Mouse (Mus musculus) heart, embryonic 15.5 days (tissue): Measurements from ENCODE around the gene Gan. TPM values are rescaled to one million over a fixed set of nuclear protein-coding genes. Genes with fewer than 3 reads are reported as not detected.

ENCODE experiments used
- ATAC-seq: fragments of 200-750 bp; cut with Nextera tagmentation; replicated peaks from 2 replicates; pipeline ENCODE4 v1.8.0; 2017; ENCODE audit warnings: low read depth, moderate TSS enrichment; ENCODE audit not compliant: insufficient number of reproducible peaks, insufficient read depth, low FRiP score
- H3K27ac ChIP-seq: fragments of 300-500 bp; sonication (generic); 2 replicates; pipeline ENCODE4 v1.5.1; 2015; ENCODE audit warnings: mild to moderate bottlenecking, inconsistent platforms
- H3K27me3 ChIP-seq: fragments of 300-500 bp; sonication (generic); 2 replicates; pipeline ENCODE4 v1.6.1; 2015; ENCODE audit warnings: inconsistent platforms
- H3K36me3 ChIP-seq: fragments of 300-500 bp; sonication (generic); 2 replicates; pipeline ENCODE4 v1.6.1; 2015; ENCODE audit warnings: mild to moderate bottlenecking, inconsistent platforms
- H3K4me1 ChIP-seq: fragments of 300-500 bp; sonication (generic); replicated peaks from 2 replicates; pipeline ENCODE4 v1.6.1; 2015; ENCODE audit warnings: inconsistent platforms
- H3K4me2 ChIP-seq: fragments of 300-500 bp; sonication (generic); 2 replicates; pipeline ENCODE4 v1.6.1; 2015; ENCODE audit warnings: inconsistent platforms, mild to moderate bottlenecking, moderate library complexity
- H3K4me3 ChIP-seq: fragments of 300-500 bp; sonication (generic); 2 replicates; pipeline ENCODE4 v1.5.1; 2015; ENCODE audit warnings: mild to moderate bottlenecking, inconsistent platforms
- H3K9ac ChIP-seq: fragments of 300-500 bp; sonication (generic); 2 replicates; pipeline ENCODE4 v1.6.1; 2015; ENCODE audit warnings: mild to moderate bottlenecking, inconsistent platforms
- H3K9me3 ChIP-seq: fragments of 300-500 bp; sonication (generic); replicated peaks from 2 replicates; pipeline ENCODE4 v1.6.1; 2016; ENCODE audit warnings: inconsistent platforms
- WGBS: fragments of 180-500 bp; shearing (Covaris S2); methylation state at CpG from one replicate; pipeline ENCODE4 v1.1.7; 2015; ENCODE audit warnings: mixed read lengths; 5-methylcytosine and 5-hydroxymethylcytosine counted together
- polyA plus RNA-seq: library from polyadenylated mRNA; unstranded; fragments of >200 nt; fragmentation: Nextera tagmentation; extraction: Ambion mirVana; gene quantifications from 2 replicates; pipeline ENCODE4 v1.2.1, GENCODE M21; 2015

The Gan gene
- polyA plus RNA-seq, 1 experiment from 2014 or later, result 1.1 TPM

DNA sequence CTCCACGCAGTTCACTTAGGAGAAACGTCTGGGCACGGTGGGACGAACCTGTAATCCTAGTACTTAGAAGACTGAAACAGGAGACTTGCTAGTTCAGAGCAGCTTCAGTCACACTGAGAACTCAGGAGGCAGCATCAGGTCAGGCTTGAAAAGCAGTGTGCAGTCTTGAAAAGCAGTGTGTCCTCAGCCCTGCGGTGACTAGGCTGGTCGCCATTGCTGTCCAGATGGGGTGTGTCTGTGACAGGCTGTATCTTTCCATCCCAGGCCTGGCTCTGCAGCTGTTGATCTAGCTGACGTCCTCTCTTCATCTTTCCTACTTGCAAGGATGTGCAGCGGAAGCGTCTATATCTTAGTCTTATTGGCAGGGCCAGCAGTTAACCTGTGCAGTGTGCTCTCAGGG lies 42.9 kb downstream of the Gan start:
- H3K36me3 ChIP-seq, result peaks cover 15% of the 10 kb centered on the region
- H3K4me1 ChIP-seq, result peaks cover 37% of the 10 kb centered on the region
- H3K9me3 ChIP-seq, result no peaks in the 10 kb centered on the region
- ATAC-seq, result no peak
- H3K4me2 ChIP-seq, result no peak overlapping the region
- no peak overlapping the region for H3K4me3 ChIP-seq
- 58% methylated on average over 9 of the region's 9 CpGs for WGBS
- no peak overlapping the region for H3K9ac ChIP-seq
- no peaks in the 10 kb centered on the region for H3K27me3 ChIP-seq
- H3K27ac ChIP-seq, result peak overlapping the region; percentile 82; the same call in 1 of the 2 replicates

GRCm38 (mm10) chr8:117201221-117202017 lies 43.5 kb downstream of the Gan start:
- peaks cover 10% of the 10 kb centered on the region; the same call in 1 of the 2 replicates for H3K36me3 ChIP-seq
- ATAC-seq, result no peak
- 72% methylated on average over 19 of the region's 19 CpGs for WGBS
- H3K9me3 ChIP-seq, result no peaks in the 10 kb centered on the region
- H3K4me3 ChIP-seq, result no peak overlapping the region
- H3K9ac ChIP-seq, result no peak overlapping the region
- no peaks in the 10 kb centered on the region for H3K27me3 ChIP-seq
- H3K4me1 ChIP-seq, result peaks cover 39% of the 10 kb centered on the region
- H3K27ac ChIP-seq, result 0 out of 2 replicates have a peak overlapping the region, but pooled peaks have one; percentile 82
- H3K4me2 ChIP-seq, result no peak overlapping the region

DNA sequence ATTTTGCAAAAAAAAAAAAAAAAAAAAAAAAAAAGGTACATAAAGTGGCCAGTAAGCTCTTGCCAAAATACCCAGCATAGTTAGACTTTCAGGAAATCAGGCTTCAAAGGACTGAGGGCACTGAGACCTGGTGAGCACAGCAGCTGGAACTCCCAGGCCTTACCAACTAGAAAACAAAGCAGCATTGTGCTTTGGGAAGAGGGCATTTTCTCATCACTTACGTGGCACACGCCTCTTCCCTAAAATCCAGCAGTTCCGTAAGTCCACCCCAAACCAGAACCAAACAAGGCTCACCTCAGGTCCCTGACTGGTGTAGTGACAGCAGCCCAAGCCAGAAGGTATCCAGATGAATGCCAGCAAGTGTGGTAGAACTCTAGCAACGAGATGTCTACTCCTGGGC lies 45.1 kb downstream of the Gan start:
- H3K27ac ChIP-seq, result no peak overlapping the region
- H3K4me3 ChIP-seq, result no peak overlapping the region
- peaks cover 36% of the 10 kb centered on the region for H3K4me1 ChIP-seq
- H3K4me2 ChIP-seq, result no peak overlapping the region
- H3K9ac ChIP-seq, result no peak overlapping the region
- no peaks in the 10 kb centered on the region for H3K27me3 ChIP-seq
- no peak for ATAC-seq
- H3K9me3 ChIP-seq, result no peaks in the 10 kb centered on the region
- H3K36me3 ChIP-seq, result peaks cover 7% of the 10 kb centered on the region; the same call in 1 of the 2 replicates
- WGBS, result 94% methylated on average over 4 of the region's 4 CpGs

DNA sequence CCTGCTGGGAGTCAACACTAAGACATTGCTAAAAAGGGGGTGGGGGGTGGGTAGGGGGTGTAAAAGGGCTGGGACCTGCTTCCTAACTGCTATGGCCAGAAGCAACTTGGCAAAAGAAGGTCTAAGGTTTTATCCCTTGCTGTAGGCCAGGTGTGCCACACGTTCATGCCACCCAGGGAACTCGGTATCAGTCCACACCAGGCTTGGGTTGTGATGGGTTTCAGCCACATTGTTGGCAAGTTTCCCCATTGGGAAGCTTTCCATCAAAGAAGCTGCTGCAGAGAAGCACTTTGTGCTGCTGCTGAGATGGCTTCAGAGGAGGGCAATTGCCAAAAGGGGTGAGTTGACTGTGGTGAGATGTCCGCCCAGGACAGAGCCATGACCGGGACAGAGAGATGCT lies 47.9 kb downstream of the Gan start:
- H3K27ac ChIP-seq, result no peak overlapping the region
- no peaks in the 10 kb centered on the region for H3K9me3 ChIP-seq
- no peak overlapping the region for H3K4me2 ChIP-seq
- ATAC-seq, result no peak
- no peaks in the 10 kb centered on the region for H3K27me3 ChIP-seq
- H3K4me3 ChIP-seq, result no peak overlapping the region
- H3K9ac ChIP-seq, result no peak overlapping the region
- 68% methylated on average over 4 of the region's 4 CpGs for WGBS
- peaks cover 10% of the 10 kb centered on the region for H3K4me1 ChIP-seq
- peaks cover 7% of the 10 kb centered on the region for H3K36me3 ChIP-seq

- no peak for ATAC-seq
Measured at GRCm38 (mm10) chr8:117206636-117207035, 48.7 kb downstream of the Gan start.

GRCm38 (mm10) chr8:117209150-117209549 lies 51.2 kb downstream of the Gan start:
- no peaks in the 10 kb centered on the region for H3K27me3 ChIP-seq
- WGBS, result 81% methylated on average over 12 of the region's 12 CpGs
- H3K27ac ChIP-seq, result no peak overlapping the region
- H3K9ac ChIP-seq, result no peak overlapping the region
- no peak overlapping the region for H3K4me3 ChIP-seq
- ATAC-seq, result no peak
- H3K9me3 ChIP-seq, result no peaks in the 10 kb centered on the region
- peaks cover 3% of the 10 kb centered on the region; the same call in 1 of the 2 replicates for H3K4me1 ChIP-seq
- no peak overlapping the region for H3K4me2 ChIP-seq
- peaks cover 3% of the 10 kb centered on the region for H3K36me3 ChIP-seq

More at GRCm38 (mm10) chr8:117206636-117207035, 48.7 kb downstream of the Gan start:
- no peak overlapping the region for H3K27ac ChIP-seq
- H3K9ac ChIP-seq, result no peak overlapping the region
- peaks cover 3% of the 10 kb centered on the region; the same call in 1 of the 2 replicates for H3K4me1 ChIP-seq
- 87% methylated on average over 7 of the region's 7 CpGs for WGBS
- no peaks in the 10 kb centered on the region for H3K9me3 ChIP-seq
- H3K4me3 ChIP-seq, result no peak overlapping the region
- peaks cover 7% of the 10 kb centered on the region for H3K36me3 ChIP-seq
- H3K4me2 ChIP-seq, result no peak overlapping the region
- no peaks in the 10 kb centered on the region for H3K27me3 ChIP-seq

DNA sequence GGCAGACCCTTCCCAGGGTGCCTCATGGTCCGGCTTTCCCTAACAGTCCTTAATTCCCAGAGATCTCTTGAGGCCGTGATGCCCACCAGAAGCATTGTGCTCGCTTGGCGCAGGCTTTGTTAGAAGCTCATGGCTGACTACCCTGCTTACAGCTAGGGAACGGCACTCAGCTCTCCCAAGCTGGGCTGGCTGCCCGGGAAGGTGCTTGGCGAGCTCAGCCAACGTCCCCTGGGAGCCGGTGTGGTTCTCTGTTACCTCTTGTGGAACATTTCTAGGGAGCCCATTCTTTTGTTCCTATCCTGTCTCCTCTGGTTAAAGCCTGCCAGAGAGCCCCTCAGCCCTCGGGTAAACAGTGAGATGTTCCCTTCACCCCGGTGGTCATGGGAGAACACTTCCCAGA lies 54.2 kb downstream of the Gan start:
- ATAC-seq, result no peak

DNA sequence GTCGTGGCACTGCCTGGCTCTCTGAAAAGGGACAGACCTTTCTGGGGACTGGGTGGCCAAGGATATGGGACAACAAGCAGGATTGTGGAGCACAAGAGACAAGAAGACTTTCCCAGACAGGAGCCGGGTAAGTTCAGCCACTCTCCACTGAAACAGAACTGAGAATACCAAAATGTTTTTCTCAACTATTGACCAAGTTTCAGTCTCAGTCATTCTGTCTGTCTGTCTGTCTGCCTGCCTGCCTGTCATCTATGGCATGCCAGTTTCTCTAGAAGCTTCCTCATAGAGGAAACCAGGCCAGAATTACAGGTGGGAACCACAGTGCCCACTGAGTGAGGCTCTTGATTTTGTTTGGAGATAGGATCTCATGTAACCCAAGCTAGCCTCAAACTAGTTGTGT lies 59.8 kb downstream of the Gan start:
- no peak for ATAC-seq
- Histone ChIP-seq H3K9me3 (no peaks in the 10 kb centered on the region), H3K9ac (no peak overlapping the region), H3K4me1 (no peaks in the 10 kb centered on the region), H3K4me2 (no peak overlapping the region), H3K4me3 (no peak overlapping the region), H3K36me3 (no peaks in the 10 kb centered on the region), H3K27ac (no peak overlapping the region), H3K27me3 (no peaks in the 10 kb centered on the region)
- 93% methylated on average over 2 of the region's 2 CpGs for WGBS

More for the DNA sequence above, 54.2 kb downstream of the Gan start:
- Histone ChIP-seq H3K9me3 (no peaks in the 10 kb centered on the region), H3K9ac (no peak overlapping the region), H3K27ac (no peak overlapping the region), H3K4me2 (no peak overlapping the region), H3K27me3 (no peaks in the 10 kb centered on the region), H3K4me1 (no peaks in the 10 kb centered on the region), H3K4me3 (no peak overlapping the region), H3K36me3 (no peaks in the 10 kb centered on the region; the same call in 1 of the 2 replicates)
- 81% methylated on average over 11 of the region's 11 CpGs for WGBS

- Histone ChIP-seq H3K27me3 (no peaks in the 10 kb centered on the region), H3K9me3 (no peaks in the 10 kb centered on the region), H3K9ac (no peak overlapping the region), H3K4me1 (peaks cover 3% of the 10 kb centered on the region; the same call in 1 of the 2 replicates), H3K27ac (no peak overlapping the region), H3K36me3 (no peaks in the 10 kb centered on the region), H3K4me2 (no peak overlapping the region), H3K4me3 (no peak overlapping the region)
- WGBS, result 50% methylated on average over 6 of the region's 6 CpGs
- ATAC-seq, result no peak
Measured at GRCm38 (mm10) chr8:117222396-117222795, 64.5 kb downstream of the Gan start.

GRCm38 (mm10) chr8:117224630-117225029 lies 66.7 kb downstream of the Gan start:
- Histone ChIP-seq H3K36me3 (no peaks in the 10 kb centered on the region), H3K9ac (peak overlapping the region; percentile 50), H3K27ac (no peak overlapping the region), H3K4me1 (peaks cover 3% of the 10 kb centered on the region; the same call in 1 of the 2 replicates), H3K4me3 (peak overlapping the region; percentile 46), H3K9me3 (no peaks in the 10 kb centered on the region), H3K4me2 (peak overlapping the region; percentile 62), H3K27me3 (no peaks in the 10 kb centered on the region)
- 13% methylated on average over 9 of the region's 9 CpGs for WGBS
- ATAC-seq, result peak; percentile 65

- Histone ChIP-seq H3K4me2 (no peak overlapping the region), H3K9me3 (no peaks in the 10 kb centered on the region), H3K36me3 (no peaks in the 10 kb centered on the region), H3K4me3 (no peak overlapping the region), H3K27me3 (no peaks in the 10 kb centered on the region), H3K9ac (no peak overlapping the region), H3K27ac (no peak overlapping the region), H3K4me1 (peaks cover 3% of the 10 kb centered on the region; the same call in 1 of the 2 replicates)
- ATAC-seq, result no peak
- 85% methylated on average over 12 of the region's 12 CpGs for WGBS
Measured at GRCm38 (mm10) chr8:117226306-117226705, 68.4 kb downstream of the Gan start.

DNA sequence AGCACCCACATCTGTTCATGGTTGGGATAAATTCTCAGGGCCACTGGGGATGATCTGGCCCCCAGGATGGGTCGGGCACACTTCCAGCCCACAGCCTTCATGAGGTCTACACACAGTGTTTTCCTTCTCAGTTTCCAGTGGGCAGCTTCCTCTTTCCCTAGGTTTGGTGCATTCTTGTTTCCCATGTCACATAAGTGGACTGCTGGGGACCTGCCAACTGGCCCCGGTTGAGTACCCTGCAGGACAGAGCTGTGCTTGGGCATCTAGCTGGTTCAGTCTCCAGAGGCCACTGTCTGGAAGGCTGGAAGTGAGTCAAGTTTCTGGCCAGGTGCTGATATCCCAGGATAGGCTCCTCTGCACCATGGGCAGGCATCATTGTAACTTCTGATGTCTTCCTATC lies 69.4 kb downstream of the Gan start:
- no peak overlapping the region for H3K4me3 ChIP-seq
- no peaks in the 10 kb centered on the region for H3K9me3 ChIP-seq
- peaks cover 3% of the 10 kb centered on the region; the same call in 1 of the 2 replicates for H3K4me1 ChIP-seq
- no peak overlapping the region for H3K27ac ChIP-seq
- no peaks in the 10 kb centered on the region for H3K27me3 ChIP-seq
- ATAC-seq, result no peak
- no peak overlapping the region for H3K4me2 ChIP-seq
- H3K36me3 ChIP-seq, result no peaks in the 10 kb centered on the region
- H3K9ac ChIP-seq, result no peak overlapping the region
- WGBS, result 75% methylated on average over 2 of the region's 2 CpGs
